Mouse (Mus musculus) lung, adult 2 months (tissue): ENCODE results near the gene Nacc2.

Experiments used
- CTCF ChIP-seq: fragments of 200-500 bp; IDR thresholded peaks from 2 replicates; pipeline ENCODE4 v1.5.1; 2011; ENCODE audit warnings: mild to moderate bottlenecking, low read length, control low read depth; ENCODE audit not compliant: insufficient read depth
- POLR2A ChIP-seq: fragments of 200-500 bp; IDR thresholded peaks from 2 replicates; pipeline ENCODE4 v1.6.1; 2011; ENCODE audit warnings: low read depth, mild to moderate bottlenecking, control low read depth, low read length, borderline replicate concordance; ENCODE audit errors: extremely low read depth

GRCm38 (mm10) chr2:26170376-26170775 lies 47.4 kb upstream of the Nacc2 start:
- no peak for TF ChIP-seq POLR2A
- no peak for TF ChIP-seq CTCF
